Mouse (Mus musculus) intestine, embryonic 15.5 days (tissue): ENCODE data around the gene Acsbg1. TPM values are rescaled to one million over a fixed set of nuclear protein-coding genes. Genes with fewer than 3 reads are reported as not detected.
"Not testable (repeated sequence)": the region's sequence is repeated elsewhere in the genome, so short reads cannot be mapped to it uniquely, and the experiment has no call there.

Source experiments
- ATAC-seq: fragments of 200-750 bp; cut with Nextera tagmentation; 2 replicates; pipeline ENCODE4 v1.8.0; 2017; ENCODE audit warnings: moderate TSS enrichment, moderate library complexity
- H3K27ac ChIP-seq: fragments of 300-500 bp; sonication (generic); 2 replicates; pipeline ENCODE4 v1.5.1; 2015; ENCODE audit warnings: mild to moderate bottlenecking, inconsistent platforms
- H3K27me3 ChIP-seq: fragments of 300-500 bp; sonication (generic); replicated peaks from 2 replicates; pipeline ENCODE4 v1.6.1; 2015; ENCODE audit warnings: inconsistent platforms
- H3K36me3 ChIP-seq: fragments of 300-500 bp; sonication (generic); 2 replicates; pipeline ENCODE4 v1.6.1; 2015; ENCODE audit warnings: inconsistent platforms
- H3K4me1 ChIP-seq: fragments of 300-500 bp; sonication (generic); replicated peaks from 2 replicates; pipeline ENCODE4 v1.6.1; 2015; ENCODE audit warnings: inconsistent platforms
- H3K4me2 ChIP-seq: fragments of 300-500 bp; sonication (generic); replicated peaks from 2 replicates; pipeline ENCODE4 v1.6.1; 2015; ENCODE audit warnings: mild to moderate bottlenecking, inconsistent platforms
- H3K4me3 ChIP-seq: fragments of 300-500 bp; sonication (generic); replicated peaks from 2 replicates; pipeline ENCODE4 v1.5.1; 2015; ENCODE audit warnings: inconsistent platforms
- H3K9ac ChIP-seq: fragments of 300-500 bp; sonication (generic); 2 replicates; pipeline ENCODE4 v1.6.1; 2015; ENCODE audit warnings: inconsistent platforms
- H3K9me3 ChIP-seq: fragments of 300-500 bp; sonication (generic); 2 replicates; pipeline ENCODE4 v1.6.1; 2016; ENCODE audit warnings: inconsistent platforms
- WGBS: fragments of 180-500 bp; shearing (Covaris S2); methylation state at CpG from one replicate; pipeline ENCODE4 v1.1.7; 2015; 5-methylcytosine and 5-hydroxymethylcytosine counted together
- polyA plus RNA-seq: library from polyadenylated mRNA; unstranded; fragments of >200 nt; fragmentation: Nextera tagmentation; extraction: Ambion mirVana; gene quantifications from 2 replicates; pipeline ENCODE4 v1.2.1, GENCODE M21; 2015

Gene Acsbg1
- polyA plus RNA-seq, 1 experiment from 2014 or later: 0.16 TPM

GRCm38 (mm10) chr9:54596752-54597465, 64.8 kb downstream of the Acsbg1 start:
- H3K4me3 ChIP-seq: no peak overlapping the region
- no peak overlapping the region for H3K27ac ChIP-seq
- no peaks in the 10 kb centered on the region for H3K4me1 ChIP-seq
- no peak overlapping the region for H3K9ac ChIP-seq
- peaks cover 37% of the 10 kb centered on the region for H3K36me3 ChIP-seq
- no peak overlapping the region for H3K4me2 ChIP-seq
- no peak for ATAC-seq
- 94% methylated on average over 15 of the region's 15 CpGs for WGBS
- no peaks in the 10 kb centered on the region for H3K9me3 ChIP-seq
- no peaks in the 10 kb centered on the region for H3K27me3 ChIP-seq

- H3K4me3 ChIP-seq, H3K4me1 ChIP-seq, H3K9ac ChIP-seq, ATAC-seq, H3K27me3 ChIP-seq, H3K27ac ChIP-seq, H3K4me2 ChIP-seq, H3K9me3 ChIP-seq: not testable (repeated sequence)
- WGBS: 79% methylated on average over 4 of the region's 4 CpGs
- H3K36me3 ChIP-seq: peaks cover 25% of the 10 kb centered on the region
Observed at GRCm38 (mm10) chr9:54593652-54594051, 68.0 kb downstream of the Acsbg1 start.

DNA sequence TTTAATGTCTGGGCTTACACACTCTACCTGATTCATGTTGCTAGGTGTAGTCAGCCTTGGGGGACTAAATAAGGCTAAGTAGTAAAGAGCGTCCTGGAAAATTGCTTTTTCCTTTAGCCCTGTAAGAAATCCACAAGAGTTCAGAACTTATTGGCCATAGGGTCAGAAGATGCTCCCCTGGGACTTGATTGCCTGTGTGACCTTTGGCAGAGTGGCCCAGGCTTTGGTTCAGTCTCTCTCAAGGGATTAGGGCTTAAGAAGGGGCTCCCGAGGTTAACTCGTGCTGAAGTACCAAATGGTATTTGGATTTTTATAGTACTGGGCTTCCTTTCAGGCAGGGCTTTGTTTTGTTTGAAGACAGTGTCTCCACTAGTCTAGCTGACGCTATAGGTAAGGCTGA, 73.8 kb downstream of the Acsbg1 start:
- Histone ChIP-seq H3K9ac (no peak overlapping the region), H3K4me2 (peak overlapping the region; percentile 70), H3K27ac (no peak overlapping the region), H3K36me3 (peaks cover under 1% of the 10 kb centered on the region; the same call in 1 of the 2 replicates), H3K4me3 (0 out of 2 replicates have a peak overlapping the region, but pooled peaks have one; percentile 0), H3K9me3 (no peaks in the 10 kb centered on the region), H3K27me3 (no peaks in the 10 kb centered on the region), H3K4me1 (0 out of 2 replicates have a peak, but pooled peaks cover 7% of the 10 kb centered on the region)
- no peak for ATAC-seq
- 58% methylated on average over 4 of the region's 4 CpGs for WGBS

DNA sequence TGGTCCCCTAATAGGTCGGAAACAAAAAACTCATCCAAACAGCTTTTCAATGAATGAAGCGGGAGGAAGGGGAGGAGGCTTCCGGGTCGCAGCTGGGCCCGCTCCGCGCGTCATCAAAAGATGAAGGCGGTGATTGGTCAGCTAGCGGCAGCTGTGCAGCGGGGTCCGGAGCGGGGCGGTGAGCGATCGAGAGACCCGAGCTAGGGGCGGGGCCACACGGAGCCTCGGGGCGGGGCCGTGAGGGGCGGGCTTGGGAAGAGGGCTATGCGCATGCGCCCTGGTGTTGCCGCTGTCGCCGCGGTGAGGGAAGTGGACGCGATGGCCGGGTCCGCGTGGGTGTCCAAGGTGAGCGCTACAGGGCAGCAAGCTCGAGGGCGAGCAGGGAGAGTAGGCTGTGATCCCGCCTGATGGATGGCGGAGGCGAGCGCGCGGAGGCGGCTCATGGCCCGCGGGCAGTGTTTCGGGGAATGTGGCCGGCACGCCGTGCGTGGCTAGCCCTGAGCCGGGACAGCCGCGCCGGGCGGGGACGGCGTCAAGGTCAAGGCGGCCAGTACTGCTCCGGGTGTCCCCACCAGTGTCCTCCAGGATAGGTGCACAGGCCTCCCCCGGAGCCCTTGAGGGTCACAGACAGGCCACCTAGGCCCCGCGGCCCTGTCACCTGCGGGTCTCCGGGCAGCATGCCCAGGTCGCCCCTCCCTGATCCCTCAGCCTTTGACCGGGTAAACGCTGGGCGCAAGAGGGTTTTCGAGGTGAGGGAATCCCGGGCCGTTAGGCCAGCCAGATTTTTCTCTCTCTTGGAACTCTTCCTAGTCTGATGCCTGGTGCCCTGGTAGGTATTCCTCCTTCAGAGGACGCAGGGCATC, 75.2 kb downstream of the Acsbg1 start, which contains the start of gene Idh3a:
Gene Idh3a, plus strand, starts transcription at position 136 of the 863 bp plus-strand sequence.
- H3K9ac ChIP-seq: peak within 1 kb of the TSS; percentile 87
- H3K9me3 ChIP-seq: no peaks in the 10 kb centered on the region
- H3K36me3 ChIP-seq: no peaks in the 10 kb centered on the region; the same call in 1 of the 2 replicates
- peak within 1 kb of the TSS; percentile 13; the same call in 1 of the 2 replicates for H3K27ac ChIP-seq
- H3K4me3 ChIP-seq: peak within 1 kb of the TSS; percentile 96
- WGBS: under 1% methylated on average over 73 of the region's 73 CpGs
- ATAC-seq: peak; percentile 99
- H3K27me3 ChIP-seq: no peaks in the 10 kb centered on the region
- H3K4me2 ChIP-seq: peak within 1 kb of the TSS; percentile 70
- 0 out of 2 replicates have a peak, but pooled peaks cover 7% of the 10 kb centered on the region for H3K4me1 ChIP-seq

GRCm38 (mm10) chr9:54585839-54586198, 75.9 kb downstream of the Acsbg1 start:
- Histone ChIP-seq H3K27ac (no peak overlapping the region), H3K36me3 (no peaks in the 10 kb centered on the region), H3K9me3 (no peaks in the 10 kb centered on the region), H3K4me1 (0 out of 2 replicates have a peak, but pooled peaks cover 7% of the 10 kb centered on the region), H3K27me3 (no peaks in the 10 kb centered on the region), H3K4me2 (peak overlapping the region; percentile 56), H3K4me3 (peak overlapping the region; percentile 96), H3K9ac (0 out of 2 replicates have a peak overlapping the region, but pooled peaks have one; percentile 12)
- 34% methylated on average over 5 of the region's 5 CpGs for WGBS
- peak; percentile 2 for ATAC-seq

GRCm38 (mm10) chr9:54584127-54584526, 77.5 kb downstream of the Acsbg1 start:
- not testable (repeated sequence) for H3K4me1 ChIP-seq, ATAC-seq, H3K9me3 ChIP-seq, H3K36me3 ChIP-seq, H3K4me3 ChIP-seq, H3K4me2 ChIP-seq, H3K9ac ChIP-seq, H3K27me3 ChIP-seq, H3K27ac ChIP-seq
- 84% methylated on average over 2 of the region's 2 CpGs for WGBS

GRCm38 (mm10) chr9:54583712-54584111, 78.0 kb downstream of the Acsbg1 start:
- Histone ChIP-seq H3K4me2 (no peak overlapping the region), H3K27me3 (no peaks in the 10 kb centered on the region), H3K36me3 (no peaks in the 10 kb centered on the region), H3K4me1 (0 out of 2 replicates have a peak, but pooled peaks cover 7% of the 10 kb centered on the region), H3K9ac (no peak overlapping the region), H3K9me3 (no peaks in the 10 kb centered on the region), H3K27ac (no peak overlapping the region), H3K4me3 (no peak overlapping the region)
- no peak for ATAC-seq
- WGBS: 42% methylated on average over 1 of the region's 1 CpGs

DNA sequence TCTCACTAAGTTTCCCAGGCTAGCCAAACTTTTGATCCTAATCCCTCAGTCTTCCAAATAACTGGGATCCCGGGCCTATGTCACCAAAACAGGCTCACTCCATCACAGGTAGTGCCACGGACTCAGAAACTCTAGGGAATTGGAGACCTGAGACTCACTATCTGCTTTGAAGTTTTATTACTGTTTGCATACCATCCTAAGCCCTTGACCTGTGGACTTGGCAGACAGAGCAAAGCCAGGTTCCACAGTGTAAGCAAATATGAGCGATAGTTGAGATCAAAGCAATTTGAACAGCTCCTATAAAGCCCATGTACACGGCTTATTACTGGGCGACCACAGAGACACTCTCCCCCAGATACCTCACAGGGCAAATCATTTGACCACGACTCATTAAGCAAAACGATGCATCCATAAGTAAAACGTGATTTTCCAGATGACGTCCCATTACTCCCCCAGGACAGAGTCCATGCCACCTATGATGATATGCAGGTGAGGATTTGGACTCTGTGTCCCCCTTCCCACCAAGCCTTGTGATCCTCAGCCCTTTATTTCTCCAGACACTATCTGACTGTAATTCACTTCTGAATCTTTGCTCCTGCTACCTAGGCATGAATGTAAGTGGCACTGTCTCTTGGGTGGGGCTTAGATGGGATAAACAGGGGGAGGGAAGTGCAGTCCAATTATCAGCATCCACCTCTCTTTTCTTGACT, 90.4 kb downstream of the Acsbg1 start:
- peak overlapping the region; percentile 64 for H3K27ac ChIP-seq
- WGBS: 34% methylated on average over 9 of the region's 9 CpGs
- H3K27me3 ChIP-seq: no peaks in the 10 kb centered on the region
- H3K4me3 ChIP-seq: no peak overlapping the region
- no peaks in the 10 kb centered on the region for H3K36me3 ChIP-seq
- no peak overlapping the region for H3K9ac ChIP-seq
- peak; percentile 89 for ATAC-seq
- H3K4me2 ChIP-seq: peak overlapping the region; percentile 14; the same call in 1 of the 2 replicates
- 0 out of 2 replicates have a peak, but pooled peaks cover 3% of the 10 kb centered on the region for H3K4me1 ChIP-seq
- no peaks in the 10 kb centered on the region for H3K9me3 ChIP-seq

- no peak overlapping the region for H3K4me3 ChIP-seq
- WGBS: 28% methylated on average over 2 of the region's 2 CpGs
- H3K27ac ChIP-seq: no peak overlapping the region
- no peaks in the 10 kb centered on the region for H3K36me3 ChIP-seq
- 0 out of 2 replicates have a peak, but pooled peaks cover 3% of the 10 kb centered on the region for H3K4me1 ChIP-seq
- H3K9ac ChIP-seq: no peak overlapping the region
- H3K4me2 ChIP-seq: no peak overlapping the region
- no peaks in the 10 kb centered on the region for H3K27me3 ChIP-seq
- no peaks in the 10 kb centered on the region for H3K9me3 ChIP-seq
- ATAC-seq: no peak; the same call in 1 of the 2 replicates
Observed at GRCm38 (mm10) chr9:54568732-54569131, 92.9 kb downstream of the Acsbg1 start.

GRCm38 (mm10) chr9:54566958-54567357, 94.7 kb downstream of the Acsbg1 start:
- whole genome bisulfite sequencing: 53% methylated on average over 4 of the region's 4 CpGs
- H3K9ac ChIP-seq: no peak overlapping the region
- no peak overlapping the region for H3K27ac ChIP-seq
- no peak overlapping the region for H3K4me3 ChIP-seq
- no peaks in the 10 kb centered on the region for H3K9me3 ChIP-seq
- no peak for ATAC-seq
- H3K27me3 ChIP-seq: no peaks in the 10 kb centered on the region
- H3K36me3 ChIP-seq: no peaks in the 10 kb centered on the region
- 0 out of 2 replicates have a peak, but pooled peaks cover 3% of the 10 kb centered on the region for H3K4me1 ChIP-seq
- H3K4me2 ChIP-seq: no peak overlapping the region

- Histone ChIP-seq H3K9ac (no peak overlapping the region), H3K27ac (no peak overlapping the region), H3K4me2 (no peak overlapping the region), H3K4me1 (peaks cover 3% of the 10 kb centered on the region; the same call in 1 of the 2 replicates), H3K36me3 (no peaks in the 10 kb centered on the region), H3K9me3 (no peaks in the 10 kb centered on the region), H3K4me3 (no peak overlapping the region), H3K27me3 (no peaks in the 10 kb centered on the region)
- 84% methylated on average over 8 of the region's 8 CpGs for WGBS
- no peak for ATAC-seq
Observed at GRCm38 (mm10) chr9:54560831-54561601, 100.7 kb downstream of the Acsbg1 start.
